22 mouse cellular contexts compared by ENCODE assay signal in the genomic region with DNA sequence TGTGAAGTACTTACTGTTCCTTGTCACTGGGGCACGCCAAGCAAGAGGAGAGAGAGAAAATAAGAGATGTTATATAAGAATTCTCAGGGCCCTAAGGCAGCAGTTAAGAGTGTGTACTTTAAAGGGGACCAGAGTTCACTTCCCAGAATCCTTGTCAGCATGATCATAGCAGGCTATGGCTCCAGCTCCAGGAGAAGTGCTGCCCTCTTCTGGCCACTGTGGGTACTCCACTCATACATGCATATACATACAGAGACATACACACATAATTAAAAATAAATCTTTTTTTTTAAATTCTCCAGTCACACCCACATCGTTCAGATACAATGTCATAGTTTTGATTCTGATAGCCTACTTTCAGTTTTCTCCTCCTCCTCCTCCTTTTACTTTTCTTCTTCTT. TPM values are rescaled to one million over a fixed set of nuclear protein-coding genes. Genes with fewer than 3 reads are reported as not detected.
DNase-seq lines count a peak whose midpoint lies in the region; TF ChIP-seq lines count a peak whose summit lies in the region.
"Had no signal": no experiment of that assay in that cellular context is flagged by ENCODE, and none has a peak within 500 bp of the region (broad histone marks: within the 10 kb centered on the region; RNA-seq: fewer than 3 reads in every experiment).

No protein-coding gene starts in this region.

- H3K4me1 ChIP-seq in cerebellum, adult 2 months (ENCODE audit: control insufficient read depth, insufficient read depth, low read length): peaks cover 14% of the 10 kb centered on the region
- H3K4me1 ChIP-seq: embryonic facial prominence, embryonic 15.5 days; heart, embryonic 15.5 days; liver, embryonic 13.5 days; midbrain, embryonic 15.5 days; neural tube, embryonic 15.5 days had no signal

- WGBS in cerebellum, adult 2 months: 89% methylated on average over 2 of the region's 2 CpGs

- no peak overlapping the region for H3K27ac ChIP-seq in cerebellum, adult 2 months (ENCODE audit: insufficient read depth, low read length)
- H3K27ac ChIP-seq in layer of hippocampus, adult 2 months: no peak overlapping the region
- H3K27ac ChIP-seq: embryonic facial prominence, embryonic 15.5 days; heart, embryonic 15.5 days; liver, embryonic 13.5 days; midbrain, embryonic 15.5 days; neural tube, embryonic 15.5 days had no signal

- no peaks in the 10 kb centered on the region for H3K27me3 ChIP-seq in cerebellum, adult 2 months (ENCODE audit: control insufficient read depth, insufficient read depth, low read length)
- H3K27me3 ChIP-seq: embryonic facial prominence, embryonic 15.5 days; heart, embryonic 15.5 days; liver, embryonic 13.5 days; midbrain, embryonic 15.5 days; neural tube, embryonic 15.5 days had no signal

- DNase-seq in cerebellum, adult 2 months: no peak
- DNase-seq in cerebellum, adult 9-10 months: no peak
- DNase-seq in layer of hippocampus, adult 2 months (ENCODE audit: low spot score in 2 of 2): no peak
- no peak for DNase-seq in layer of hippocampus, postnatal 36 days
- peak; percentile 11 for DNase-seq in thymus, postnatal 4 days
- no peak for DNase-seq in thymus, postnatal 10 days (ENCODE audit: low spot score in 2 of 2)
- no peak for DNase-seq in T-cell, adult 2 months (ENCODE audit: low spot score)
- no peak for DNase-seq in adrenal gland, postnatal 14 days
- DNase-seq: adrenal gland, adult 2 months; forebrain, postnatal 0 days; gastrocnemius, postnatal 10 days; kidney, adult 2 months; kidney, postnatal 14 days; liver, embryonic 13.5 days; lung, postnatal 10 days; spleen, adult 18-20 months had no signal

- peak; percentile 44 for TF ChIP-seq CTCF in cerebellum, adult 2 months (IDR thresholded peaks at IDR 0.05; ENCODE audit: borderline replicate concordance, insufficient read depth, low read depth, low read length)
- TF ChIP-seq CTCF in layer of hippocampus, adult 2 months (conservative IDR thresholded peaks at IDR 0.05): peak; percentile 60

- no peak overlapping the region for H3K4me3 ChIP-seq in cerebellum, adult 2 months (replicated peaks; ENCODE audit: insufficient read depth, low read depth, low read length)
- H3K4me3 ChIP-seq in layer of hippocampus, adult 2 months: no peak overlapping the region
- H3K4me3 ChIP-seq: embryonic facial prominence, embryonic 15.5 days; heart, embryonic 15.5 days; liver, embryonic 13.5 days; midbrain, embryonic 15.5 days; neural tube, embryonic 15.5 days had no signal

- no peak for TF ChIP-seq POLR2A in cerebellum, adult 2 months (IDR thresholded peaks at IDR 0.05; ENCODE audit: borderline replicate concordance, insufficient read depth, low read length)

RNA-seq across cellular contexts. Expression of a gene that starts 29.8 kb away (rescaled TPM):
- 277 and 287 TPM in 2 replicates for polyA plus RNA-seq in cerebellum, adult 2 months (2012; rRNA removed)
- 100 to 1,000 TPM; 226 to 235 TPM for total RNA-seq in layer of hippocampus, adult 2 months (2021)
- total RNA-seq in layer of hippocampus, postnatal 36 days (2021): 100 to 1,000 TPM; 207 to 220 TPM
- total RNA-seq in adrenal gland, postnatal 14 days (2021): 2.7 and 3.0 TPM in 2 replicates
- total RNA-seq: hematopoietic stem cell, adult 5-6 weeks had no signal
- polyA plus RNA-seq: heart, embryonic 15.5 days; limb, embryonic 11.5 days had no signal

Comparison
In these comparisons a context has a peak if more than half of its experiments do, and no peak if none do; other contexts are left out.
1. RNA of a gene that starts 29.8 kb away (total RNA-seq): 226 to 235 TPM in layer of hippocampus, adult 2 months and 207 to 220 TPM in layer of hippocampus, postnatal 36 days; 2.7 to 3.0 TPM in adrenal gland, postnatal 14 days; every median in the first group is over 10 times any median in the second.